Mouse (Mus musculus) testis, postnatal 10 days (tissue): ENCODE results near the gene Shisa7.
A peak's percentile ranks its signal among the peaks of the same experiment; 100 is the strongest.
"Not testable (repeated sequence)": the region's sequence is repeated elsewhere in the genome, so short reads cannot be mapped to it uniquely, and the experiment has no call there.

Source experiments
- DNase-seq: peaks from one replicate; pipeline ENCODE4 v3.0.0; 2021; ENCODE audit warnings: low spot score

The Shisa7 gene

GRCm38 (mm10) chr7:4844917-4845309 is 417 bp upstream of the Shisa7 start:
- DNase-seq: peak; percentile 87

GRCm38 (mm10) chr7:4843604-4844244 is 772 bp downstream of the Shisa7 start:
- peak; percentile 75 for DNase-seq

DNA sequence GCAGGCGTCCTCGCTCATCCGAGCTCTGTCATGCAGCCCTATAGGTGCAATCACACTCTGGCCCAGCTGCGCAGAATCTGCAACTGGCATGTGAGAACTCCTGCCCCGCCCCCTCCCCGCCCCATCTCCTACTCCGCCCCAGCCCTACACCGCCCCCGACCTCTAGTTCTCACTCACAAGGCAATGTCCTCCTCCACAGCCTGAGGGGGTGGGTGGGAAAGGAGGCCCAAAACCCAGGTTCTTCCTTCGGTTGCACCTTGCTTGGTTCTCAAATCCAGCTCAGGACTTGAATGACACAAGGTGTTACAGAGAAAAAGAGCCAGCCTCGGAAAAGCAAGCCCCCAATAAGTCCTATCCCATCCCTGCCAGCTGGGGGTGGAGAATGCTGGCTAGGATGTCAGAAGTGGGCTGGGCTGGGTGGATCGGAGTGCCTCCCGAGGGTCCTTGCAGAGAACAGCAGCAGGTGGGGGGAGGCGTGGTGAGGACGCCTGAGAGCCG is 1.8 kb downstream of the Shisa7 start:
- peak; percentile 47 for DNase-seq

DNA sequence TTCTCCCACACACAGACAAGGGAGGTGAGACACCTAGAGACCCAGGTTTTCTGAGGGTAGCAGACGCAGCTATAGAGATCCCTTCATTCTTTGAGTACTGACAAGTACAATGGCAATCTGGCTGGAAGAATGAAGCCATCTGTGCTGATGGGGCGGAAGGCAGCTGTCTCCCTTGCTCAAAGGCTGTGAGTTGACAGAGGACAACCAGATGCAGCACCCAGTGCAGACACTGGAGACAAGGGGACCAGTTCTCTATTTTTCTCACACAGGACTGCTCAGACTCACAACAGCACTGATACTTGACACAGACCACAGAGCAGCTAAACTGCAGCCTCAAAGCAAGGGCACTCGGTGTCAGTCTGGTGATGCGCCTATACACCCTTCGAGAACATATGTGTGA is 2.4 kb downstream of the Shisa7 start:
- no peak for DNase-seq

DNA sequence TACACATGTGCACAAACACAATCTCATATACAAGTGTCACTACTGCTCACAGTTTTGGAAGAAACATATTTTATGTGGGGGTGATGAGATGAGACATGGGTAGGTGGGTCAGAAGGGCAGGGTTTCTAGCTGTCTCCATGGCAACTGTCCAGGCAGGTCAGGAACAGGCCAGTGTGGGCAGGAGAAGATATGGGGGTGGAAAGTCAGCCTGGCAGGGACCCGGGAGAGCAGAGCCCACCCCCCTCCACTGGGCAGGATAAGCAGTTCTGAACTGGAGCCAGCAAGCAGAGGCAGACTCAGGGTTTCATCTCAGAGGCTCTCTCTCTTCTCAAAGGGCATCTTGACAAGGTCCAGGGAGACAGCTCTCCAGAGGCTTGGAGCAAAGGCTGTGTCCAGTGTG is 6.9 kb downstream of the Shisa7 start:
- DNase-seq: peak; percentile 49

DNA sequence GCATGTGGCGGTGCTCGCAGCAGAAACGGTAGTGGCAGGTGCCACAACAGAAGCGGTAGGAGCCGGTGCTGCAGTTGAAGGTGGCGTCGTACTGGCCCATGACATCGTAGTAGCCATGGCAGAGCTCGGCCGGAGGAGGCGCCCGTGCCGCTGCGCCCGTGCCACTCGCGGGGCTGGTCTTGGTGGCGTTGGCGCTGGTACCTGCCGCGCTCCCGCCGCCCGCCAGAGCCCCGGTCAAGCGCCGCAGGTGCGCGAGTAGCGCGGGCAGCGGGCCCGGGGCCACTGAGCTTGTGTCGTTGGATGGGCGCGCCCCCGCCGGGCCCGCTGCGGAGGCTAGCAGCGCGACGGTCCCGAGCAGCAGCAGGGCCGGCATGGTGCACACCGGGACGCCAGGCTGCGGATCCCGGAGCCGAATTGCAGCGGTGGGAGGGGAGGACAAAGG is 8.1 kb downstream of the Shisa7 start:
- DNase-seq: peak; percentile 79

DNA sequence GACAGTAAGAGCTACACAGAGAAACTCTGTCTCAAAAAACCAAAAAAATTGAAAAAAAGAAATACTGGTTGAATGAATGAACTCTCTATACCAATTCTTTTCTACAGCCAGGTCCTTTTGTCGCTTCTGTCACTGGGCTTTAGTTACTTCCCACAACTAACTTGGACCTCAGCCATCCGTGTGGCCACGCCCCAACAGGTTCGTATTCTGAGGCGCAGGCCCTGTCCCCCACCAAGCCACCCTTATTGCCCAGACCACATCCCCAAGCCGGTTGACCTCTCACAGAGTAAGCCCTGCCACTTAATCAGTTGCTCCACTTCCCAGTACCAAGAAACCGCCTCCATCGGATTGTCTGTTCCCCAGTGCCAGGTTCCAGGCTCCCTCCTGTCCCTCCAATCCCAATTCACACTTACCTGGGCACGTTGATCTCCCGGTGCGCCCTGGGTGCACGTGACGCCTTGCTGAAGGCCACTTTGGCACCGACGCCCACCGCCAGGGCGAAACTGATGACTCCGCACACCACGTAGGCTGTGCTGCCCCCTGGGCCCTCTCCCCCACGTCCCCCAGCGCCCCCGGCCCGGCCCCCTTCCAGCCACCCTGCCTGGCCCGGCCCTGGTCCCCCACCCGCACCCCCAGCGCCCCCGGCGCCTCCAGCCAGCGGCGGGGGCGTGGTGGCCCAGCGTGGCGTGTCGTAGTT is 8.7 kb downstream of the Shisa7 start:
- peak; percentile 59 for DNase-seq

DNA sequence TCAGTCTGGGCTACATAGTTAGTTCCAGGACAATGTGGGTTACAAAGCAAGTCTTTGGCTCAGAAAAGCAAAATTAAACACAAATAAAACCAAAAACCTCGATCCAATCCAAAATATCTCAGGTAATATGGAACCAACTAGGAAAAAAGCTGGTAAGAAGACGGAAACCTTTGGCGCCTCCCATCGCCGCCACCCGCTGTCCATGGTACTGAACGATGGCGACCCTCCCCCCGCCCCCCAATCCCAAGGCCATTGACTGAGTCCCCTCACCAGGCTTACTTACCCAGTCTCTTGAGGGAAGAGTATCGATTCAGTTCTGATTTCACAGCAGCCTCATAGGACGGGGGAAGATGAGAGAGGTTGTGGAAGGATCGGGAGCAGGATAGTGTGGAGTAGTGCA is 14.0 kb downstream of the Shisa7 start:
- no peak for DNase-seq

GRCm38 (mm10) chr7:4825365-4825764 is 19.1 kb downstream of the Shisa7 start:
- no peak for DNase-seq

DNA sequence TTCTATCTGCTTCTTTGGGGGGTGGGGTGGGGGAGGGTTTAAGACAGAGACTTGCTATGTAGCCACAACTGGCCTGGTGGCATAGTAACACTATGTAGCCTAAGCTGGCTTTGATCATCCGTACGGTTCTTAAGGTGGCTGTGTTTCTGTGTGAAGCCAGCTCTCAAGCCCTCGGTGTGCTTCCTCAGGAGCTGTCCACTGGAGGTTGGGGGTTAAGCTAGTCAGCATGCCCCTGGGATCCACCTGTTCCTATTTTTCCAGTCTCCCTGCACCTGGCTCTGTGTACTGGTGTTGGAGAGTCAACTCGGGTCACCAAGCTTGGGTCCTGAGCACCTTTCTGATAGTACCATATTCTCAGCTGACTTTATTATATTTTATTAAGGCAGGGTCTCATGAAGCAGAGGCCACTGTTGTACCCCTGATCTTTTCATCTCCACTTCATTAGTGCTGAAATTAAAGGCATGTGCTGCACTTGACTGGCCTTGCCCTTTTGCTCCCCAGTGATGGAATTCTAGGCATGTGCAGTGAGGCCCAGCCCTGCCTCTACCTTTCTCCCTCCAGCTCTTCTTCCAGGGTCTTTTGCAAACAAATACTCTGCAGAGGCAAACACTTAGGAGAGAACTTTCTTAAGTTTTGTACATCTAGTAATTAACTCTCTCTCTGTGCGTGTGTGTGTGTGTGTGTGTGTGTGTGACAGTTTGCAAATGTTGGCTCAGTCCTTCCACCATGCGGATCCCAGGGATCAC is 22.2 kb downstream of the Shisa7 start:
- no peak for DNase-seq

GRCm38 (mm10) chr7:4821690-4822089 is 22.8 kb downstream of the Shisa7 start:
- DNase-seq: no peak

- peak; percentile 40 for DNase-seq
These were observed 23.6 kb downstream of the Shisa7 start for GRCm38 (mm10) chr7:4820925-4821324.

- DNase-seq: no peak
These were observed 27.9 kb downstream of the Shisa7 start for GRCm38 (mm10) chr7:4816559-4816958.

- no peak for DNase-seq
These were observed 31.2 kb downstream of the Shisa7 start for GRCm38 (mm10) chr7:4813105-4813791.

GRCm38 (mm10) chr7:4812303-4813104 is 32.0 kb downstream of the Shisa7 start, which contains the start of gene Ube2s:
Ube2s (minus strand) TSS chr7:4812590.
- peak; percentile 100 for DNase-seq

GRCm38 (mm10) chr7:4811842-4812302 is 32.6 kb downstream of the Shisa7 start:
- DNase-seq: peak; percentile 63

GRCm38 (mm10) chr7:4811131-4811530 is 33.4 kb downstream of the Shisa7 start:
- DNase-seq: not testable (repeated sequence)

DNA sequence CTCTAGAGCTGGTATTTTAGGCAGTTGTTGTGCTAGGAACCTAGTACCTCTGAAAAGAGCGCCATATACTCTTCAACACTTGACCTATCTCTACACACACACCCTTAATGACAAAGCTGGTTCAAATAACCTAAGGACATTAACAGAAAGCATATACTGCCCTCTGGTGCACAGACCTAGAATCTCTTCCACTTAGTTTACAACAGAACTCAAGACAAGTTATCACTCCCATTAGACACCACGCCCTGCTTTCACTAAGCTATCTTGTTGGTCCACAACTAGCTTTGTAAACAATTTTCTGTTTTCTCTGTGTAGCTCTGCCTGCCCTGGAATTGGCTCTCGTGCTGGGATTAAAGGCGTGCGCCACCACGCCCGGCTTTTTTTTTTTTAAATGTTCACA is 37.8 kb downstream of the Shisa7 start:
- no peak for DNase-seq

GRCm38 (mm10) chr7:4802247-4802646 is 42.2 kb downstream of the Shisa7 start:
- DNase-seq: no peak

GRCm38 (mm10) chr7:4795767-4796433 is 48.6 kb downstream of the Shisa7 start:
- peak; percentile 52 for DNase-seq
